Mouse (Mus musculus): ENCODE data around the gene Tmsb4x.
A peak's percentile ranks its signal among the peaks of the same experiment; 100 is the strongest.

The Tmsb4x gene

DNA sequence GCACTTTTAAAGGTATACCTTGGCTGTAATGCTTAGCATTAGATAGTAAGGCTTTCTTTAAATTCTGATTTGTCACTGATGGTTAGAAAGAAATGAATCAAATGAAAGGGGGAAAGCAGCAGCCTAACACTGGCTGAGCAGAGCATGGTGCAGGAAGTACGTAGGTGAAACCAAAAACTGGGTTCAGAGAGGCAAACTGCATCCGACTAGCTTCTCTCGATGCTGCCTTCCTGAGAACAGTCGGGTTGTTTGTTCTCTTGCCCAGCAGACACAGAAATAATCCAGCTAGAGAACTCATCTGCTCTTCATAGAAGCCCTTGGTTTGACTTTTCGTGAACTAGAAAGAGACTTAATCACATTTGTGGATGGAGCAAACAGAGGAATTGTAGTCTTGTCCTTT, 26.7 kb downstream of the Tmsb4x start:
- DNase-seq (ENCODE audit: low spot score in 2 of 2) = no peak

GRCm38 (mm10) chrX:167179961-167180642, 29.0 kb downstream of the Tmsb4x start:
- DNase-seq (ENCODE audit: low spot score in 2 of 2) = no peak

DNA sequence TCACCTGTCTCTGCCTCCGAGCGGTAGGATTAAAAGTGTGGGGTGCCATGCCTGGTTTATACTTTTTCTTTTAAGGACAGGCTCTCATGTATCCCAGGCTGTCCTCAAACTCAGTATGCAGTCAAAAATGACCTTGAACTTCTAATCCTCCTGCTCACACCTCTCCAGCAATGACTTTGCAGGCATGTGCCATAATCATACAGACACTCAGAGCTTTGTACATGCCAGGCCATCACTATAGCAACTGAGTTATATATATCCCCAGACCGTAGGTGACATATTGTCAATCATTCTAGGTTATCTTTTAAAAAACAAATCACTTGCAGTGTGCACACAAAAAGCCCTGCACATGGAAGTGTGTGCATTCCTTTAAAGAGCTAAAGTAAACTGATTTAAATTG, 29.6 kb downstream of the Tmsb4x start:
- DNase-seq (ENCODE audit: low spot score in 2 of 2) = no peak

DNA sequence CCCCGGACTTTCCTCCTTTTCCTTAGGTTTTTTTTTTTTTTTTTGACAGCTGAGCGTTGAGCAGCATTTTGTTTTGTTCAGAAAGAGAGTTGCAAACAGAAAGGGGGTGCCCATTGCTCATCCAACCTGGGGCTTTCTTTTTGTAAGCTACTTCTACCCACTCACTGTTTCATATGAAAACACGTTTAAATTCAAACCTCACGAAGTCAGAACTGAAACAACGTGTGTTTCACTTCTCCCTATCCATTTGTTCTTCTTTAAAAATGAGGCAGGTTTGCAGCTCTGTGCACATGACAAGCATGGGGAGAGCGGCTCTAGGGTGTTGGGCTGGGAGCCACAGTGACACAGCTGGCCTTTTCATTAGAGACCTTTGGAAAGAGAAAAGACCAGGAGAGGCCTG, 33.8 kb downstream of the Tmsb4x start:
- no peak for DNase-seq (ENCODE audit: low spot score in 2 of 2)

- no peak for DNase-seq (ENCODE audit: low spot score in 2 of 2)
Observed at GRCm38 (mm10) chrX:167174311-167174710, 34.8 kb downstream of the Tmsb4x start.

DNA sequence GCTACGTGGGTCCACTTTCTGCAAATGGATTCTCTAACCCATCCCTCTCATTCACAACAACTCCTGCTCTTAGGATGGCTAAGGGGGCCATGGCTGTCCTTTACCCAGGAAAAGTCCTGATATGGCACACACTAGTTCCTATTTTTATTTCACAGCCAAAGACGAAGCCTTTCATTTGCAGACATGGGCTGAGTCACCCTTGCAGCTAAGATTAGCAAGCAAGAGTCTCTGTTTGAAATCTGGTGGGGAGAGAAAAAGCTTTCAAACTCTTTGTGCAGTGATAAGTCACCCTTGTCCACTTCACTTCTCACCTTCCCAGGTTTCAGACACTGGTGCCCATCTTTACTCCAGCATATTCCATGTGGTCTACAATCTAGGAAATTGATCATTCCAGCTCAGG, 36.9 kb downstream of the Tmsb4x start:
- peak in 1 of 2 experiments; percentile 23 for DNase-seq (ENCODE audit: low spot score in 2 of 2)

- no peak for DNase-seq (ENCODE audit: low spot score in 2 of 2)
Observed at GRCm38 (mm10) chrX:167171281-167171680, 37.8 kb downstream of the Tmsb4x start.

DNA sequence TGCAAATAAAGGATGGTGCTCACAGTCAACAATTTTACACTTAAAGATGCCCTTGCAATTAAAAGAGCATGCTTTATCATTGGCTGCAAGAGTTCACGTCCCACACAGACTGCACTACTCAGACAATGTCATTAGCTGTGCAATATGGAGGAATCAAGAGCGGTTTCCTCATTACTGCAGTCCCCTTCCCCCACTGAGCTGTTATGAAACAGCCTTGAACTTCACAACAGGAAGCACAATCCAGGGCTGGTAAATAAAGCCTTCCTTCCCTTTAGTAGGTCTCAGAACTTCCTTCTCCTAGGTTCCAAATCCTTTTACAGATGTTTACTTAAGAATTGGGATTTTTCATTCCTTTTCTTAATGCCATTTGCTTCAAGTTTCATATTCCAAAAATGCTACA, 41.8 kb downstream of the Tmsb4x start:
- DNase-seq (ENCODE audit: low spot score in 2 of 2) = no peak

DNA sequence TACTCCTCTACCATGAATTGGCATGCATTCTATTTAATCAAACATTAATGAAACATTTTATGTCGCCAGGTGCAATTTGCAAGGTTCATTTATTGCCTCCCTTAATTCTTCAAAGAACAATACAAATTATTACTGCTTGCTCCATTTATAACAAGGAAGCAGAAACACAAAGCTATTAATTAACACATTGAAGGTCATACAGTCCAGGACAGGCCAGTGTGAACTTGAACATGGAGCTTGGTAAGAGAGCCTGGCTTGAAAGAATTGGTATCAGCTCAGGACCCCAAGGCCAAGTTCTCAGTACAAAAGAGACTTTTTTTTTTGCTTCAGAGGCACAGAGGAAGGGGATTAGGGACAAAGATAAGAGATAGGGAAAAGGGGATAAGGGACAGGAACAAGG, 43.1 kb downstream of the Tmsb4x start:
- no peak for DNase-seq (ENCODE audit: low spot score in 2 of 2)

DNA sequence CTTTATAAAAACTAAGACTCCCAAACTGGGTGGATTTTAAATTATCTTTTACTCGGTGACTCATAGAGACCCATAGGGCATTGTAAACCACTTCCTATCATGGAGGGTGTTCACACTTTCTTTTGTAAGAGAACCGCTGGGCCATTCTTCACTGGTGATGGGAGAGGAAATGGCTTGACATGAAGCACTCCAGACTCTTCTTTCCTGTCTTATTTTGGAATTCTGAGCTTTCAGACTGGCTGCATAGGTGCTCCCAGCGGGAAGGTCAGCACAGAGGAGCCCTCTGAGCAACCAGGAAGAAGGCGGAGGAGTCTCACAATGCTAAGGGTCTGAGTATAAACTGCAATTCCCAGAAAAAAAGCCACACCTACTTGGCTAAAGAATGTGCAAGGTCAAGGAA, 51.4 kb downstream of the Tmsb4x start:
- DNase-seq (ENCODE audit: low spot score in 2 of 2) = no peak
